Mouse (Mus musculus): ENCODE results near the gene Fzd10.
A peak's percentile ranks its signal among the peaks of the same experiment; 100 is the strongest.

Gene Fzd10

GRCm38 (mm10) chr5:128600072-128601021, at the start of gene Fzd10:
Fzd10 (plus strand) TSS chr5:128600844.
- peak; percentile 81 for DNase-seq (ENCODE audit: low read depth, low spot score)

GRCm38 (mm10) chr5:128551448-128551847, 49.2 kb upstream of the Fzd10 start:
- no peak for DNase-seq (ENCODE audit: low read depth, low spot score)

- peak; percentile 44 for DNase-seq (ENCODE audit: low read depth, low spot score)
These were observed 48.3 kb upstream of the Fzd10 start for GRCm38 (mm10) chr5:128552136-128552890.

- no peak for DNase-seq (ENCODE audit: low read depth, low spot score)
These were observed 42.5 kb upstream of the Fzd10 start for GRCm38 (mm10) chr5:128558126-128558525.

GRCm38 (mm10) chr5:128567313-128567712, 33.3 kb upstream of the Fzd10 start:
- no peak for DNase-seq (ENCODE audit: low read depth, low spot score)

- DNase-seq (ENCODE audit: low read depth, low spot score), result no peak
These were observed 31.7 kb upstream of the Fzd10 start for GRCm38 (mm10) chr5:128568970-128569369.

- DNase-seq (ENCODE audit: low read depth, low spot score), result no peak
These were observed 30.6 kb upstream of the Fzd10 start for GRCm38 (mm10) chr5:128570091-128570490.

- no peak for DNase-seq (ENCODE audit: low read depth, low spot score)
These were observed 29.8 kb upstream of the Fzd10 start for GRCm38 (mm10) chr5:128570848-128571247.

- no peak for DNase-seq (ENCODE audit: low read depth, low spot score)
These were observed 28.9 kb upstream of the Fzd10 start for GRCm38 (mm10) chr5:128571706-128572105.

GRCm38 (mm10) chr5:128575997-128576579, 24.6 kb upstream of the Fzd10 start:
- no peak for DNase-seq (ENCODE audit: low read depth, low spot score)

GRCm38 (mm10) chr5:128579047-128579650, 21.5 kb upstream of the Fzd10 start:
- DNase-seq (ENCODE audit: low read depth, low spot score), result no peak

GRCm38 (mm10) chr5:128580931-128581330, 19.7 kb upstream of the Fzd10 start:
- no peak for DNase-seq (ENCODE audit: low read depth, low spot score)

- no peak for DNase-seq (ENCODE audit: low read depth, low spot score)
These were observed 19.1 kb upstream of the Fzd10 start for GRCm38 (mm10) chr5:128581516-128581921.

GRCm38 (mm10) chr5:128589231-128589630, 11.4 kb upstream of the Fzd10 start:
- DNase-seq (ENCODE audit: low read depth, low spot score), result no peak

GRCm38 (mm10) chr5:128593446-128593845, 7.2 kb upstream of the Fzd10 start:
- no peak for DNase-seq (ENCODE audit: low read depth, low spot score)

- DNase-seq (ENCODE audit: low read depth, low spot score), result no peak
These were observed 3.8 kb upstream of the Fzd10 start for GRCm38 (mm10) chr5:128596813-128597212.

- DNase-seq (ENCODE audit: low read depth, low spot score), result no peak
These were observed 3.3 kb upstream of the Fzd10 start for GRCm38 (mm10) chr5:128597381-128597780.

GRCm38 (mm10) chr5:128598191-128598720, 2.4 kb upstream of the Fzd10 start:
- DNase-seq (ENCODE audit: low read depth, low spot score), result no peak

GRCm38 (mm10) chr5:128598760-128599364, 1.8 kb upstream of the Fzd10 start:
- DNase-seq (ENCODE audit: low read depth, low spot score), result no peak

- DNase-seq (ENCODE audit: low read depth, low spot score), result no peak
These were observed 1.1 kb upstream of the Fzd10 start for GRCm38 (mm10) chr5:128599365-128600071.

Measured in forelimb bud, embryonic 11.5 days (tissue).